ENCODE assay signal across 33 mouse cellular contexts in genomic region chr5:9638612-9639011, GRCm38 (mm10).
"Had no signal": no experiment of that assay in that cellular context is flagged by ENCODE, and none has a peak within 500 bp of the region (broad histone marks: within the 10 kb centered on the region; RNA-seq: fewer than 3 reads in every experiment).

No protein-coding gene starts in this region.

- H3K27me3 ChIP-seq: limb, embryonic 12.5 days; limb, embryonic 13.5 days; limb, embryonic 15.5 days; liver, embryonic 12.5 days; liver, embryonic 13.5 days; liver, embryonic 15.5 days; lung, embryonic 15.5 days; megakaryocyte, embryonic 14.5 days; midbrain, embryonic 12.5 days; midbrain, embryonic 13.5 days; midbrain, embryonic 15.5 days; neural tube, embryonic 12.5 days; neural tube, embryonic 13.5 days had no signal

- H3K4me3 ChIP-seq: limb, embryonic 10.5 days; limb, embryonic 12.5 days; limb, embryonic 13.5 days; limb, embryonic 15.5 days; liver, embryonic 12.5 days; liver, embryonic 13.5 days; liver, embryonic 15.5 days; lung, embryonic 15.5 days; megakaryocyte, embryonic 14.5 days; midbrain, embryonic 10.5 days; midbrain, embryonic 12.5 days; midbrain, embryonic 13.5 days; midbrain, embryonic 15.5 days; myocyte; neural tube, embryonic 12.5 days; neural tube, embryonic 13.5 days had no signal

- H3K36me3 ChIP-seq: limb, embryonic 10.5 days; limb, embryonic 12.5 days; limb, embryonic 13.5 days; limb, embryonic 15.5 days; liver, embryonic 12.5 days; liver, embryonic 13.5 days; liver, embryonic 15.5 days; lung, embryonic 15.5 days; midbrain, embryonic 10.5 days; midbrain, embryonic 12.5 days; midbrain, embryonic 13.5 days; midbrain, embryonic 15.5 days; neural tube, embryonic 12.5 days; neural tube, embryonic 13.5 days had no signal

- H3K9me3 ChIP-seq: limb, embryonic 10.5 days; limb, embryonic 12.5 days; limb, embryonic 13.5 days; limb, embryonic 15.5 days; liver, embryonic 12.5 days; liver, embryonic 13.5 days; liver, embryonic 15.5 days; lung, embryonic 15.5 days; megakaryocyte, embryonic 14.5 days; midbrain, embryonic 10.5 days; midbrain, embryonic 12.5 days; midbrain, embryonic 13.5 days; midbrain, embryonic 15.5 days; neural tube, embryonic 12.5 days; neural tube, embryonic 13.5 days had no signal

- H3K9ac ChIP-seq: limb, embryonic 12.5 days; limb, embryonic 13.5 days; limb, embryonic 15.5 days; liver, embryonic 12.5 days; liver, embryonic 13.5 days; liver, embryonic 14.5 days; liver, embryonic 15.5 days; liver, postnatal 0 days; lung, embryonic 14.5 days; lung, embryonic 15.5 days; midbrain, embryonic 12.5 days; midbrain, embryonic 13.5 days; midbrain, embryonic 15.5 days; neural tube, embryonic 12.5 days; neural tube, embryonic 13.5 days had no signal

- ATAC-seq: liver, embryonic 12.5 days; liver, postnatal 0 days; lung, postnatal 0 days; midbrain, embryonic 13.5 days; midbrain, embryonic 15.5 days; midbrain, embryonic 16.5 days had no signal

- H3K4me1 ChIP-seq: limb, embryonic 10.5 days; limb, embryonic 12.5 days; limb, embryonic 13.5 days; limb, embryonic 15.5 days; liver, embryonic 12.5 days; liver, embryonic 13.5 days; liver, embryonic 15.5 days; lung, embryonic 15.5 days; megakaryocyte, embryonic 14.5 days; midbrain, embryonic 10.5 days; midbrain, embryonic 12.5 days; midbrain, embryonic 13.5 days; midbrain, embryonic 15.5 days; neural tube, embryonic 12.5 days; neural tube, embryonic 13.5 days had no signal

- DNase-seq: left cerebral cortex, postnatal 4 days; liver; liver, embryonic 13.5 days; liver, postnatal 0 days; lung, adult 18-20 months; lung, adult 2 months; lung, embryonic 14.5 days; lung, postnatal 10 days; lung, postnatal 14 days; lung, postnatal 36 days; lung, postnatal 4 days; midbrain, embryonic 14.5 days had no signal

- H3K4me2 ChIP-seq: limb, embryonic 12.5 days; limb, embryonic 13.5 days; limb, embryonic 15.5 days; liver, embryonic 11.5 days; liver, embryonic 12.5 days; liver, embryonic 13.5 days; liver, embryonic 15.5 days; lung, embryonic 14.5 days; lung, embryonic 15.5 days; midbrain, embryonic 11.5 days; midbrain, embryonic 12.5 days; midbrain, embryonic 13.5 days; midbrain, embryonic 15.5 days; neural tube, embryonic 12.5 days; neural tube, embryonic 13.5 days had no signal

- H3K27ac ChIP-seq: limb, embryonic 10.5 days; limb, embryonic 12.5 days; limb, embryonic 13.5 days; limb, embryonic 15.5 days; liver, embryonic 12.5 days; liver, embryonic 13.5 days; liver, embryonic 14.5 days; liver, embryonic 15.5 days; lung, embryonic 15.5 days; macrophage; midbrain, embryonic 10.5 days; midbrain, embryonic 12.5 days; midbrain, embryonic 13.5 days; midbrain, embryonic 15.5 days; neural tube, embryonic 12.5 days; neural tube, embryonic 13.5 days had no signal
